Mouse (Mus musculus): ENCODE results near the gene Tbl3. TPM values are rescaled to one million over a fixed set of nuclear protein-coding genes. Genes with fewer than 3 reads are reported as not detected.

Gene Tbl3
- total RNA-seq (2021) (10 to 100 TPM; 27.9 to 41.1 TPM), polyA plus RNA-seq (2012; rRNA removed) (49.0 and 63.2 TPM in 2 replicates)
- long read RNA-seq, full-length matches to known transcripts: 38 of 47 reads
- long read RNA-seq, partial matches to known transcripts: 5 of 47 reads
- long read RNA-seq, other reads (novel, unspliced or antisense): 4 of 47 reads

- DNase-seq: peak; percentile 95
Measured at GRCm38 (mm10) chr17:24706982-24707800, at the start of gene Tbl3. Gene Tbl3 (minus strand): TSS chr17:24707660.

GRCm38 (mm10) chr17:24752415-24753394 is 45.2 kb upstream of the Tbl3 start, which contains the start of gene Hs3st6:
Gene Hs3st6 (plus strand): TSS chr17:24752988.
- peak; percentile 66 for DNase-seq

- DNase-seq: no peak
Measured at GRCm38 (mm10) chr17:24751528-24751927, 44.1 kb upstream of the Tbl3 start.

GRCm38 (mm10) chr17:24746986-24747385 is 39.5 kb upstream of the Tbl3 start:
- no peak for DNase-seq

- peak; percentile 79 for DNase-seq
Measured at GRCm38 (mm10) chr17:24745526-24746497, 38.4 kb upstream of the Tbl3 start.

- DNase-seq: no peak
Measured at GRCm38 (mm10) chr17:24744381-24744780, 36.9 kb upstream of the Tbl3 start.

- DNase-seq: no peak
Measured at GRCm38 (mm10) chr17:24743896-24744295, 36.4 kb upstream of the Tbl3 start.

- peak; percentile 72 for DNase-seq
Measured at GRCm38 (mm10) chr17:24742307-24742706, 34.8 kb upstream of the Tbl3 start.

- no peak for DNase-seq
Measured at GRCm38 (mm10) chr17:24739926-24740325, 32.5 kb upstream of the Tbl3 start.

- DNase-seq: no peak
Measured at GRCm38 (mm10) chr17:24738238-24738637, 30.8 kb upstream of the Tbl3 start.

- DNase-seq: peak; percentile 40
Measured at GRCm38 (mm10) chr17:24737135-24737810, 29.8 kb upstream of the Tbl3 start.

- peak; percentile 98 for DNase-seq
Measured at GRCm38 (mm10) chr17:24736330-24737051, 29.0 kb upstream of the Tbl3 start, which contains the start of gene Msrb1. Gene Msrb1 (plus strand): TSS chr17:24736642.

- DNase-seq: no peak
Measured at GRCm38 (mm10) chr17:24735446-24735845, 28.0 kb upstream of the Tbl3 start.

- DNase-seq: no peak
Measured at GRCm38 (mm10) chr17:24734513-24734912, 27.1 kb upstream of the Tbl3 start.

- no peak for DNase-seq
Measured at GRCm38 (mm10) chr17:24733434-24734050, 26.1 kb upstream of the Tbl3 start.

- no peak for DNase-seq
Measured at GRCm38 (mm10) chr17:24732233-24732935, 24.9 kb upstream of the Tbl3 start.

GRCm38 (mm10) chr17:24730787-24731186 is 23.3 kb upstream of the Tbl3 start:
- no peak for DNase-seq

- no peak for DNase-seq
Measured at GRCm38 (mm10) chr17:24729067-24729466, 21.6 kb upstream of the Tbl3 start.

GRCm38 (mm10) chr17:24728184-24728583 is 20.7 kb upstream of the Tbl3 start:
- DNase-seq: no peak
